Mouse (Mus musculus) ES-E14 (cell line): ENCODE measurements around the gene Habp4. TPM values are rescaled to one million over a fixed set of nuclear protein-coding genes. Genes with fewer than 3 reads are reported as not detected.

Source experiments
- DNase-seq: peaks from one replicate; pipeline ENCODE4 v3.0.0-alpha.2; 2013; ENCODE audit warnings: low read depth, low spot score
- H3K27ac ChIP-seq: 2 replicates; pipeline ENCODE4 v1.5.1; 2012; ENCODE audit warnings: low read depth, mild to moderate bottlenecking, low read length, moderate library complexity, mixed read lengths; ENCODE audit not compliant: poor library complexity, insufficient read depth, severe bottlenecking
- H3K36me3 ChIP-seq: 2 replicates; pipeline ENCODE4 v1.6.1; 2012; ENCODE audit warnings: mild to moderate bottlenecking, low read length, moderate library complexity, mixed read lengths; ENCODE audit not compliant: control insufficient read depth, poor library complexity, insufficient read depth, severe bottlenecking
- H3K4me1 ChIP-seq, 2 experiments: fragments of 150-350 bp in 1 of 2; sonication (generic) in 1 of 2; 2 replicates each; pipeline ENCODE4 v1.6.1; 2012; ENCODE audit warnings: low read length in 2 of 2, mild to moderate bottlenecking in 1 of 2, mixed read lengths in 1 of 2; ENCODE audit not compliant: control insufficient read depth in 2 of 2, insufficient read depth in 2 of 2, poor library complexity in 1 of 2
- H3K4me3 ChIP-seq, 2 experiments: fragments of 150-350 bp in 1 of 2; sonication (generic) in 1 of 2; 2 replicates each; pipeline ENCODE4 v1.5.1; 2012; ENCODE audit warnings: low read length in 2 of 2, low read depth in 1 of 2, mild to moderate bottlenecking in 1 of 2, mixed read lengths in 1 of 2; ENCODE audit not compliant: insufficient read depth in 1 of 2, poor library complexity in 1 of 2, severe bottlenecking in 1 of 2
- H3K9ac ChIP-seq: 2 replicates; pipeline ENCODE4 v1.6.1; 2012; ENCODE audit warnings: low read depth, mild to moderate bottlenecking, low read length, mixed read lengths; ENCODE audit not compliant: poor library complexity, insufficient read depth, severe bottlenecking
- H3K9me3 ChIP-seq: fragments of 150-350 bp; sonication (generic); 2 replicates; pipeline ENCODE4 v1.6.1; 2012; ENCODE audit warnings: low read depth, mild to moderate bottlenecking, low read length; ENCODE audit not compliant: control insufficient read depth, insufficient read depth
- CHD2 ChIP-seq: IDR thresholded peaks from 2 replicates; pipeline ENCODE4 v1.6.1; 2014; ENCODE audit warnings: mild to moderate bottlenecking, low read depth, low read length, inconsistent platforms
- HCFC1 ChIP-seq: IDR thresholded peaks from 2 replicates; pipeline ENCODE4 v1.6.1; 2012; ENCODE audit warnings: low read length, inconsistent platforms, borderline replicate concordance; ENCODE audit not compliant: insufficient read depth
- MAFK ChIP-seq: IDR thresholded peaks from 2 replicates; pipeline ENCODE4 v1.6.1; 2014; ENCODE audit warnings: mild to moderate bottlenecking, low read depth, low read length, inconsistent platforms; ENCODE audit not compliant: insufficient read depth
- ZC3H11A ChIP-seq: IDR thresholded peaks from 2 replicates; pipeline ENCODE4 v1.6.1; 2012; ENCODE audit warnings: low read depth, mild to moderate bottlenecking, inconsistent platforms, low read length, borderline replicate concordance
- ZNF384 ChIP-seq: IDR thresholded peaks from 2 replicates; pipeline ENCODE4 v1.6.1; 2012; ENCODE audit warnings: low read depth, low read length, inconsistent platforms
- in situ Hi-C, 2 experiments: fragments of 600-800 bp; cut with MboI; formaldehyde crosslinking; loops; one replicate each; pipeline ENCODE4 v1.15.1; 2025; ENCODE audit warnings: low sequenced_read_pairs in 2 of 2, inconsistent platforms in 1 of 2; ENCODE audit not compliant: unreplicated experiment in 2 of 2
- total RNA-seq: library from RNA; depleted of rRNA; stranded (reverse); fragments of 300-350 nt; gene quantifications from 2 replicates; pipeline ENCODE4 v1.2.3, GENCODE M21; 2012

The Habp4 gene
- total RNA-seq, 1 experiment = 5.3 TPM

DNA sequence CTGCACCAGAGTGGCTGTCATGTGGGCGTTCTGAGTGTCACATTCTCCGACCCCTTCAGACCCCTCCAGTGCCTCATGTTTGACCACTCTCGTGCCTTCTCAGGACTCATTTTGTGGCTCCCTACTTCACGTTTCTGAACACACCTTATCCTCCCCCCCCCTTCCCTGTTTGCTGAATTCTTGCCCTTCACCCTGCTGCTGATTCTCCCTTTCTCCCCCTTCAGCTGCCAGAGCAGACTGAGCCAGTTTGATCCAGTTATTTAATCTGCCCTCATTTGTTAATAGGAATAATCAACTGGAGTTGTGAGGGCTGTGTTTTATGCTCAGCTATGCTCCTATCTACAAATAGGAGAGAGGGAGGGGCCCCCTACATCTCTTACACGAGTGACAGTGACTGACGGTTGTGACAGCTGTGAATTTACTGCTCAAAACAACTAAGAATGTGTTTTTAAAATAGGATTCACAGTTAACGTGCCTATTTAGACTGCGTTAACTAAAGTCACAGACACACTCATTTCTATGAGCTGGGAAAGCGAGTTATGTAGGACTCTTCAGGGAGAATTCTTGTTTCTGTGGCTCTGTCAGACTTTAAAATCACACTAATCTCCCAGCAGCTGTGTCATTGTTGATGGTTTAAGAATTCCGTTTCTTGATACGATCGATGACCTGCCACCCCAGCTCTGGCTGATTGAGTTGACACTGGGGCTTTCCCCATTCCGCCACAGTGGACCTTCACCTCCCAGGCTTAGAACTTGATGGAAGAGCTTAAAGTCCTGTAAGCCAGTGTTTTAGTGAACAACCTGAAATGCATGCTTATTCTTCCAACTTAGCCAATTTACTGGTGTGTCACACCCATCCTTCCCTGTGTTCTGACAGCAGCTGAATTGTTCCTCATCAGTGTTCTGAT lies 17.4 kb downstream of the Habp4 start:
- in situ Hi-C loops = no loop called here
- Histone ChIP-seq H3K4me1 (no peaks in the 10 kb centered on the region), H3K9ac (no peak overlapping the region), H3K9me3 (no peaks in the 10 kb centered on the region), H3K27ac (no peak overlapping the region), H3K36me3 (no peaks in the 10 kb centered on the region), H3K4me3 (no peak overlapping the region)
- TF ChIP-seq CHD2 (no peak), ZNF384 (no peak), HCFC1 (no peak), ZC3H11A (no peak), MAFK (no peak)
- DNase-seq = no peak

DNA sequence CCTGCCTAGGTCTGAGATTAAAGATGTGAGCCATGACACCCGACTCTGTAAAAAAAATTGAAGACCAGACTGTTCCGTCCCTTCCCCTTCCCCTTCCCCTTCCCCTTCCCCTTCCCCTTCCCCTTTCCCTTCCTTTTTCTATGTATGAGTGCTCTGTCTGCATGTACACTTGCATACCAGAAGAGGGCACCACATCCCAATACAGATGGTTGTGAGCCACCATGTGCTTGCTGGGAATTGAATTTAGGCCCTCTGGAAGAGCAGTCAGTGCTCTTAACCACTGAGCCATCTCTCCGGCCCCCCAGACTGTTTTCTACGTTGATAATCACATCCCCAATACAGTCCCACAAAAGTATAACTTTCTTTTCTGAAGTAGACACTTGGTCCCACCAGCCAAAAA lies 18.7 kb downstream of the Habp4 start:
- H3K27ac ChIP-seq = no peak overlapping the region
- in situ Hi-C loops = loop anchor here (10.0 kb wide), 1 partner anchor 135 kb away; the partner anchor contains the start of gene Aaed1 (in 2 of the 2)
- peak; percentile 58 for DNase-seq
- H3K9me3 ChIP-seq = no peaks in the 10 kb centered on the region
- no peak overlapping the region for H3K4me3 ChIP-seq
- no peaks in the 10 kb centered on the region for H3K36me3 ChIP-seq
- no peak overlapping the region for H3K9ac ChIP-seq
- peaks cover 0 to 4% of the 10 kb centered on the region in 2 experiments; a peak in 2 of 4 replicates for H3K4me1 ChIP-seq
- no peak for TF ChIP-seq CHD2
- 0 out of 2 replicates have a peak, but pooled peaks have one; percentile 20 for TF ChIP-seq ZC3H11A

DNA sequence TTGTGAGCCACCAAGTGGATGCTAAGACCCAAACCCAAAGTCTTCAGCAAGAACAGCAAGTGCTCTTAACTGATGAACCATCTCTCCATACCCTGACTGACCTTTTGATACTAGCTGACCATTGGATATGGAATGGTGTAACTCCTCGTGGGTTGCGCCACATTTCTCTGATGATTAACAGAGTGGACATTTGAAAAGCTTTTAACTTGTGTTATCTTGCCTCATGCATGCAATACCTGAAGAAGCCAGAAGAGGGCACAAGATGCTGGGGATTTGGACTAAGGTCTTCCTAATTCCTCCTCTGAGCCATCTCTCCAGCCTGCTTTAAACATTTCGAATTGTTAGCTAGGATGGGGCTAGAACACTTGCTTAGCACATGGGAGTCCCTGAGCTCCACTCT lies 19.3 kb downstream of the Habp4 start:
- Histone ChIP-seq H3K4me1 (peaks cover 0 to 7% of the 10 kb centered on the region in 2 experiments; a peak in 2 of 4 replicates), H3K9ac (no peak overlapping the region), H3K4me3 (no peak overlapping the region), H3K9me3 (no peaks in the 10 kb centered on the region), H3K36me3 (no peaks in the 10 kb centered on the region), H3K27ac (no peak overlapping the region)
- in situ Hi-C loops = loop anchor here (10.0 kb wide), 1 partner anchor 134 kb away; the partner anchor contains the start of gene Aaed1 (in 2 of the 2)
- peak; percentile 76 for DNase-seq
- TF ChIP-seq ZNF384 (no peak), HCFC1 (no peak), CHD2 (no peak), ZC3H11A (peak; percentile 19; the same call in 1 of the 2 replicates), MAFK (no peak)

DNA sequence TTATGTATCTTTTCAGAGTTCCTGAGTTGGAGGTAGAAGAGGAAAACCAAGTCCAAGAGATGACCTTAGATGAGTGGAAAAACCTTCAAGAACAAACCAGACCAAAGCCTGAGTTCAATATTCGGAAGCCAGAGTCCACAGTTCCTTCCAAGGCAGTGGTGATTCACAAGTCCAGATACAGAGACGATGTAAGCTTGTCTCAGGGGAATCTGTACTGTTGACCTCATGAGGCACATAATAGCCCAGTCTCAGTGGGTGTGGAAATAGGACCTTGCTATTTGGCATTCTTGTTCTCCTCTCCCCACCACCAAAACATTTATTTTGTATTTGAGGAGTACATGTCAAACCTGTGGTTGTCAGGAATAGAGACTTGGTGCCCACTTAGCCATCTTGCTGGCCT lies 20.5 kb downstream of the Habp4 start:
- DNase-seq = no peak
- H3K4me3 ChIP-seq = no peak overlapping the region
- H3K4me1 ChIP-seq = peaks cover 0 to 8% of the 10 kb centered on the region in 2 experiments; a peak in 2 of 4 replicates
- H3K9ac ChIP-seq = no peak overlapping the region
- no peak for TF ChIP-seq HCFC1
- TF ChIP-seq MAFK = no peak
- no peak for TF ChIP-seq CHD2
- no peak for TF ChIP-seq ZNF384
- no peak for TF ChIP-seq ZC3H11A
- H3K9me3 ChIP-seq = no peaks in the 10 kb centered on the region
- in situ Hi-C loops = loop anchor here (10.0 kb wide), 1 partner anchor 133 kb away; the partner anchor contains the start of gene Aaed1 (in 2 of the 2)
- no peaks in the 10 kb centered on the region for H3K36me3 ChIP-seq
- H3K27ac ChIP-seq = no peak overlapping the region
